Mouse (Mus musculus): ENCODE measurements around the gene Prss2.
"Not testable (repeated sequence)": the region's sequence is repeated elsewhere in the genome, so short reads cannot be mapped to it uniquely, and the experiment has no call there.

The Prss2 gene

DNA sequence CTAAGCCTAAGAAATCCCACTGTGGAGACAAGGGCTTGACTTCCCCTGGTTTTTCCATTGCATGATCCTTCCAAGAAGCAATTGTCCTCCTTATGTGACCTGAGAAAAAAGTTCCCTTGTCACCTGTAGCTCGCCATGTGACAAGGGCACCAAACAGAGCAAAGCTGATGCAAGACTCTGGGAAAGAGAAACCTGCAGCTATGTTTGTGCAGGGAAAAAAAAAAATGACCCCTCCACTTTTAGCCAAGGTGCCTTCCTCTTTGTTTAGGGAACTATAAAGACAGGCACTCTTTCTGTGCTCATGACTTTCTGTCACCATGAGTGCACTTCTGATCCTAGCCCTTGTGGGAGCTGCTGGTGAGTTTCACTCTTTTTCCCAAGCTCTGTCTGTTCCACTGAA lies at the start of gene Prss2:
Gene Prss2 (plus strand): TSS at position 301 of the 400 bp plus-strand sequence.
- no peak for DNase-seq

DNA sequence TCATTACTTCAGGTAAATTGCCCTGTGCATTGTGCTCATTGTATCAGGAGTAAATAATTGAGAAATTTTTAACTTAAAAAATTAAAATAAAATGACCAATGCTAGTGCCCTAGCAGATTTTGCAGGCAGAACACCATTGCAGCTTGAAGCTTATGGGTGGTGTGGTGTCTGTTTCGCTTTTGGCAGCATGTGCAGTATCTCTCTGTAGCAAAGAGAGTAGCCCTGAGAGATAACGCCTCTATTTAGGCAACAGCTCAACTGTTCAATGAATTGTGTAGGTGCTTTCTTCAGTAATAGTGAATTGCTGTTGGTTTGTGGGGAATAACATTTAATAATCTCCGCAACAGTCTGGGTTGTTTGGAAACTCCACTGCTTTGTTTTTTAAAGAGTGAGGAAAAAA lies 22.2 kb upstream of the Prss2 start:
- DNase-seq: no peak

DNA sequence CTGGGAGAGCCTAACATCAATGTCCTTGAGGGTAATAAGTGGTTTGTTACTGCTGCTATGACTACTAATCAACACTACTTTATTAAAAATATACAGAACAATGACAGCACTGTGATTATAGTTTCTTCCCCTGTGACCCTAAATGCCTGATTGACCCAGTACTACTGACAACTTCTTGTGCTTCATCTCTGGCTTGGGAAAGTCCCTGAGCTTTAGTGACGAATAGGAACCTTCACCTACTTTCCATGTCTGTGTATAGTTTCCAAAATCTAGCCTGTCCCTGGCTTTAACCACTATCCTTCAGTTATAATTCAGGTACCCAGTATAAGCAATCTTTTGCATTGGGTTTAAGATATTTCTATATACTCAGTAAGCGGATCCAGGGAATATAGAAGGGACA lies 16.7 kb upstream of the Prss2 start:
- no peak for DNase-seq

DNA sequence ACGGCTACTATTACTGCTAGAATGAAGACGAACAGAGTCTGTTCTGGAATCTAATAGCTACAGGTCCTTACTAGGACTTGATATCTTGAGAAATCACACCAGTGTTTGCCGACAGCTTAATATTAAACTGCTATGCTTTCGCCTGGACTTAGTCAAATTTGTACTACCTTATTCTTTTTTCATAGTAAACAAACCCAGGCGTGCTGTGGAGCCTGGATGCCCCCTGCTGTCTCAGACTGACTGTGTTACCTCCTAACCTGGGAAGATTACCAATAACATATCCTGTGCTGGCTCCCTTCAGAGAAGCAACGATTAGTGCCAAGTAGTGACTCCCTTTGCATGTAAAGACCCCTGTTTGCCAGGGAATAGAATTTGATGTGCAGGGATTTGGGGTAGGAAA lies 16.3 kb upstream of the Prss2 start:
- DNase-seq: no peak

DNA sequence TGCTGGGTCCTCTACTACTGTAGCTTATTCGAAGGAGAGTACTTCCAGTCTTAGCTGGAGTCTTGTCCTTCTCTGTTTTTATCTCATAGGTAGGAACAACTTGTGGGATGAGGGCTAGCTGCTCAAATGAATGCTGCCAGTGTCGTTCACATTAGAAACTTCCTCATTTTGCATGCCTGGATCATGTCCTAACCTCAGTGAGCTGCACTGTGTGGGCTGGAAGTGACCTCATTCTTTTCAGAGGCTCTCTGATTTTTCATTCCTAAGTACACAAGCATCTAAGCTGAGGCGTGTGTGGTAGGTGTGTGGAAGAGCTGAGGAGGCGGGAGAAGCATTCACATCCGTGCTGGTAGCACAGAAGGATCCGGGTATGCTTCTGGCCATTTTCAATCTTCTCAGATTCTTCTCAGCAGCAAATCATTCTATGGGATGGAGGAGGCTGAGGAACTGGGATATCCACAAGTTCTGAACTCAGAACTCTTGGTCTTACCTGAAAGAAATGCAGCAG lies 3.5 kb upstream of the Prss2 start:
- DNase-seq: no peak

DNA sequence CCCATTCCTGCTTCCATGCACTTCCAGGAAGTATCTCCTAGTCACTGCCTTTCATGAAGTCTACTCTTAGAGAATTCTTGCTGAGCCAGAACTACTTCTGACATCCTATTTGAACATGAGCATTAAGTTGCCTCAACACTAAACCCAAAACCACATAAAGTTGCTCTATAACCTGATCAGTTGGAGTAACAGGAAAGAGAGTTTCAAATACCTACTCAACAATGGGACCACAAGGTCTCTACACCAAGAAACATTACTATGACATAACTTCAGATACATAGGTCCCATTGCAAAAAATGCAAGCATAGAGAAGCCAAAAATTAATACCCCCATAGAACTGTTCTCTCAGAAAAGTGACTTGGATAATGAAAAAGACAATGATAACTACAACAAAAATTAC lies 4.9 kb downstream of the Prss2 start:
- no peak for DNase-seq

DNA sequence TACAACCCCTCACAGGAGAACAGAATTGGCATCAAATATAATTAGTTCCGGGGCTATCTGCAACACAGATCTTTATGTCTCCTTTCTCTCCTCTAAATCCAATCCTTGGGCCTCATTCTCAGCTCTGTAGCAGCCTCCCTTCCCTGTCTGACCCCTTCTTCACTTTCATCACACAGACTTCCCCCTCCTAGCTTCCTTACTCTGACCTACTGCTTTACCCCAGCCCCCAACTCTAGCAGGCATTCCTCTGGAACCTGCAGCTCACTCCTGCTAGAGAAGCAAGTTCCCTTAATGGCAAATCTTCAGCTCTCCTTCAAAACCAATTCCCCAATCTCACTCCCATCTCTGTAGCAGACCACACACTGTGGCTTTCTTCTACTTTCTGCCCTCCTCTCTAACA lies 5.8 kb downstream of the Prss2 start:
- DNase-seq: no peak

DNA sequence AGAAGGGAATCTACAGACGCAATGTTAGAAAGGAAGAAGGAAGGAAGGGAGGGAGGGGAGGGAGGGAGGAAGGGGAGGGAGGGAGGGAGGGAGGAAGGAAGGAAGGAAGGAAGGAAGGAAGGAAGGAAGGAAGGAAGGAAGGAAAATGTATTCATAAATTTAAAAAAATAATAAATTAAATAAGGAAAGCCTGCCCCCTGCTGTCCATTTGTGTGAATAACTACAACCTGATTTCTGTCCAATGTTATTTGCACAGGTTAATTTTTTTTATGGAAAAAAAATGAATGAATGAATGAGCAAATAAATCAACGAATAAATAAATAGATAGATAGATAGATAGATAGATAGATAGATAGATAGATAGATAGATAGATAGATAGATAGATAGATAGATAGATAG lies 8.4 kb downstream of the Prss2 start:
- DNase-seq: peak in 1 of 2 experiments; percentile 8

DNA sequence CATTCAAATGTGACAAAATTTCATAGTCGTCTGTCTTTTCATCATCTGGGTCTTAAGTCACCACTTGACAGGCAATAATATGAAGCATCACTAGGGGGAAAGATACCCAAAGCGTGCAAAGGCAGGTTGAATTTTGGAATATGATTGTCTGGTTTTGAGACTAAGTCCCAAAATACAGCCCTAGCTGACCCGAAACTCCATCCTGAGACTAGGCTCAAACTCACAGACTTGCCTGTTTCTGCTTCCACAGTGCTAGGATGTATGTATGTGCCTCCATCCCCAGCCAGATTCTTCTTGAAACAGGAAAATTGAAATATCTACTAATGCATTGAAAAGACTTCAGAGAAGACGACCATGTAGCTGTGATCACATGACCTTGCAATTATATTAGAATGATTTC lies 10.6 kb downstream of the Prss2 start:
- no peak for DNase-seq

DNA sequence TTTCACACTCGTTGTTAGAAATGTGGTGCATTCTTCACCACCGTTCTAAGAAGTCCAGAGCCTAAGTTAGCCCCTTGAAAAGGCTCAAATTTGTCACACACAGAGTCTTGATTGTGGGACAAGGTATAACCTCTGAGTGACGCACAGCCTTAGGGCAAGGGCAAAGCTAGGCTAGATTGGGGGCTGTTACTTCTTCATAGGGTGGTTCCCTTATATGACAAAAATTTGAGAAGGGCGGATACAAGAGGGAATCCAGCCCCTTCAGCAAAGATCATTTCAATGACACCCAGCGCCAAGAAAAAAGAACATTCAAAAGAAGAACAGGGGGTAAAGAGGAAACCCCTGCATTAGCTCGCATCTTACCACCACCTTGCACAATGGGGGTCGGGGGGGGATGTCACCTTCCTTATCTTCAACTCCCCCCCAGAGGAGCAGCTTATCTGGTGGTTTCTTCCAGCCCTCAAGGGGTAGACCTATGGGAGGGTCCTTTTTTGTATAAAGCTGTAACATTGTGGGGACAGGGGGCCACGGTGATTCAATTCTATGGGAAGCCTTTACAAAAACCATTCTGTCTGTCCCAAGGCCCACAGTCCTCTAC lies 11.2 kb downstream of the Prss2 start:
- DNase-seq: no peak

DNA sequence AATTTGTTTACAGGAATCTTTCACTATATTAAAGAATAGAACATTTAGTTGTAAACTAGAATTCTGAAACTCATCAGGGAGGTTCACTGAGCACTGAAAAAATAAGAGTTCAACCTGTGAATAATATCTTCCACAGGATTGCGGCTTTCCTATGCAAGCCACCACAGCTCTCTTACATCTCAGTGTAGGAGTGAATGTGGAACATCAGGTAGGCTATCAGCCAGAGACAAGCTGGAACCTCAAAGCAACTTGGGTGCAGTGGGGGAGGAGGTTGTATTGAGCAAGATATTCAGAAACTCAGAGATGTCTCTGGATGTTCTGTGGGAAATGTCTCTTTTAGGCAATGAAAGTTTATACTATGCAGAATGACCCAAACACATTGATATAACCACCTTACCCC lies 15.8 kb downstream of the Prss2 start:
- no peak for DNase-seq

DNA sequence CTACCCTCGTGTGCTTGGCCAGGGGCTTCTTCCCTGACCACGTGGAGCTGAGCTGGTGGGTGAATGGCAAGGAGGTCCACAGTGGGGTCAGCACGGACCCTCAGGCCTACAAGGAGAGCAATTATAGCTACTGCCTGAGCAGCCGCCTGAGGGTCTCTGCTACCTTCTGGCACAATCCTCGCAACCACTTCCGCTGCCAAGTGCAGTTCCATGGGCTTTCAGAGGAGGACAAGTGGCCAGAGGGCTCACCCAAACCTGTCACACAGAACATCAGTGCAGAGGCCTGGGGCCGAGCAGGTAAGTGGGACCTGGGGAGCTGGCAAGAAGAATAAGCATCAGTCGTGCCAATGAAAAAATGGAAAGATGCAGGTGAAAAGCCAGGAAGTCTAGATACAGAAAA lies 16.7 kb downstream of the Prss2 start:
- DNase-seq: not testable (repeated sequence)

DNA sequence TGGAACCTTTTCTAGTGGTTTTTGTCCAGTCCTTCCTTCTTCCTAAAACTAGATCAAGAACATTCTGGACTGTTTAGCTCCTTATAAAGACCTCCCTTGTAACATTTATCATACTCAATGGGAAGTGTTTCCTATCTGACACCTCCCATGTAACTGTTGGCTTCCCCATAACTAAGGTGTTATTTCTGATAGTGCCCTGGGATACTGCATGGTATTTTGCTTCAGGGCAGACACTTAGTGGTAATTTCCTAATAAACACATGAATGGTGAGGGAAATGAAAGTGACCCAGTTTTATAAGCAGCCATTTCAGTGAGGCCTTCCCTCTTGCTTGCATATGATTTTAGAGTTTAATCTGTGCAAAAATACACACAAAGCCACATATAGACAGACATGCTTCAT lies 19.2 kb downstream of the Prss2 start:
- DNase-seq: no peak

DNA sequence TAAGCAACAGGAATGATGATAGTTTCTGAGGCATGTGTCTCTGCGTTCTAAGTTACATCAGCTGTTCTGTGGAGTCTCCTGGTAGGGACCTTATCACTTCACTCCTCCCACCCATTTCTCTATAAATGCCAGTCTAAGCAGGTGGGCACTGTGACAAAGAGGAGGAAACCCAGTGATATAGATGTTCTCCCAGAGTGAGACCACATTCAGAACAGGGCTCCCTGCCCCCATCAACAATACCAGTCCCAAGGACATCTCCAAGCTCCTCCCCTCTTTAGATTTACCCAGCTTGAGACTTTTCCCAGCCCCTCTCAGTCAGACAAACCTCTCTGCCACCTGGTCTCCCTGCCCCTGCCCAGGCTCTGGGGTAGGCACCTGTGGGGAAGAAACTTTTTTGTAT lies 20.2 kb downstream of the Prss2 start:
- no peak for DNase-seq

DNA sequence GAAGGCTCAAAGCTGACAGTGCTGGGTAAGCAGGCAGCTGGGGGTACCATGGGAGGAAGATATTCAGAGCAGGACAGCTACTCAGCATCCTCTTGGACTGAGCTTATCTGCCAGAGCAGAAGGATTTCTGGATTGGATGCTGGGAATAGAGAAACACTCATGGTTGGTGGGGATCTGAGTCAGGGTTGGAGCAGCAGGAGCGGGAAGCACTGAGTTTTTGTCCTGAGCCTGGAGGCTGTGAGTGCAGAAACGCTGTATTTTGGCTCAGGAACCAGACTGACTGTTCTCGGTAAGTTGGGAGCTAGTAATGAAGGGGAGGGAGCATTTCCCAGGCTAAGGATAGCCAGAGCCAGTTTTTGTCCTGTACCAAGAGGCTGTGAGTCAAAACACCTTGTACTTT lies 21.4 kb downstream of the Prss2 start:
- no peak for DNase-seq

DNA sequence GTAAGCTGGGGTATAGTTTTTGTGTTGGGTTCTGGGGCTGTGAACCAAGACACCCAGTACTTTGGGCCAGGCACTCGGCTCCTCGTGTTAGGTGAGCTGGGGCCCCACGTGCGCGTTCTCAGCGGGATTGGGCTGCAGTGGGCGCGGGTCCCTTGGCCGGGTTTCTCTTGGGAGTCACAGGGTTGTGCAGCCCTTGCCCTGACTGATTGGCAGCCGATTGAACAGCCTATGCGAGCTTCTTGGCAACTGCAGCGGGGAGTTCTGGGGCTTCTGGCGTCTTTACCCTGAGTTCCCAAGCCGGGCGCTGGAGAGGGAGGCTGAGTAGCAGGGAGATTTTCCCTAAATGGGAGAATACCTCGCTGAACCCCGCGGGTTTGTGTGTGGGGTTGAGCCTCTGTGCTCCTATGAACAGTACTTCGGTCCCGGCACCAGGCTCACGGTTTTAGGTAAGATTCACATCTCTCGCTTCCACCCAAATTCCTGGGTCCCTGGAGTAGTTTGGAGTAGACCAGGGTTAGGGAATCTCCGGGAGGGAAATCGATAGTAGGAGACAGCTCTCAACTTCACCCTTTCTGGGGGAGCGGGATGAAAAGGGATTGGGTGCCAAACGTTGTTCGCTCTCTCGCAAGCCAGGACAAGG lies 21.9 kb downstream of the Prss2 start:
- peak in 1 of 2 experiments; percentile 11 for DNase-seq

DNA sequence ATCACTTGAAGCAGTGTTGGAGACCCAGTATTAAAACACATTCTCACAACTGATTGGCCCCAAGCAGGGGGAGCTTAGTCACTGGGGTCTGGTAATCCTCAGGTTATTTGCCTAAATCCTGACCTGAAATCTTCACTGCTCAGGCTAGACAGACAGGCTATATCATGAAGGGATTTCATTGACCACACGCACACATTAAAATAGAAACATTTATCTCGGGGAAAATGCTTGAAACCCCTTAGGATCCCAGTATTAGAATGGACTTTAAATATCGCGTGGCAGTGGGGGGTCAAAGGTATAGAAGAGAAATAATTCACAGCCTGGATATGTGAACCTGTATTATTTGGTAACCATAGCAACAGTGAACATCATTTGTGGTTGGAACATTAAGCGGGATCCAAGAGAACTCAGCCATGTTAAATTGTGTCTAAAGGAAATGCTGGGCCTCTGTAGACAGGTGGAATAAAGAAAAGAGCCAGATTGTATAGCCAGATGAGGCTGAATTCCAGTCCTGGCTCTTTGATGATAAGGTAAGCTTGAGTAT lies 22.9 kb downstream of the Prss2 start:
- DNase-seq: no peak

DNA sequence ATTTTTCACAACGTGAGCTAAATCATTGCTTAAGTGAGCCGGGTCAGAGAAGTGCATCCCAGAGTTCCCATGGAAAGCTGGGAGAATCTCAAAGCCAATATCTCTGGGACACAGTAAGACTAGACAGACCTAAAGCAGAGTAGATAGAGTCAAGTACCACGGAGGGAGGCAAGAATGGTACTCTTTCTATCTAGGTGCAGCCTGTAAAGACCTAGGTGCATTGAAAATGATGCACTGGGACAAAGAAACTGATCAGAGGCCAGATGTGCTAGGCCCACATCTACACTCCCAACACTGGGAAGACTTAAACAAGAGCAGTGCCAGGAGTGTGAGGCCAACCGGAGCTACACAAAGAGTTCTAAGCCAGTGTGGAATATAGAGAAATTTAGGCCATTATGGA lies 23.7 kb downstream of the Prss2 start:
- no peak for DNase-seq

DNA sequence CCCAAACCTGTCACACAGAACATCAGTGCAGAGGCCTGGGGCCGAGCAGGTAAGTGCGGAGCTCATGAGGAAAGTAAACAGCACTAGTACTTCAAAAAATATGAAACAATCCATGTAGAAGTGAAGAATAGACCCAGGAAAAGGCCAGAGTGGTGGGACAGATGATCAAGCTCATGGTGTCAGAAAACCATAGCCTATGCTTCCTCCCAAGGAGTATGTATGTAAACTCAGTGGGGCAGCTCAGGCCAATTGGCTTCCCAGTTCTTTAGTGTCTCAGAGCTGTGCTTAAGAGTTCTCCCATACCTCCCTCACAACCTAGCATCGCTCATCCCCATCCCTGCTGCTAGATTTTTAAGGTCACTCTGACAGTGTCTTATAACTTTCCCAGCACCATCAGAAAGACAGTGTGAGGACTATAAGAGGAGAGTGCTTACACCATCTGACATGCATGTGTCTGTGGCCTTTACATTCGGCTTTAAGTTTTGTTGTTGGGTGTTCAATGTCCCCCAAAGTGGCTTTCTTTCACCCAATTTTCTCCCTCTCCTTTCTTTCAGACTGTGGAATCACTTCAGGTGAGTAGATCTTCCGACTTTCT lies 25.6 kb downstream of the Prss2 start:
- no peak for DNase-seq

DNA sequence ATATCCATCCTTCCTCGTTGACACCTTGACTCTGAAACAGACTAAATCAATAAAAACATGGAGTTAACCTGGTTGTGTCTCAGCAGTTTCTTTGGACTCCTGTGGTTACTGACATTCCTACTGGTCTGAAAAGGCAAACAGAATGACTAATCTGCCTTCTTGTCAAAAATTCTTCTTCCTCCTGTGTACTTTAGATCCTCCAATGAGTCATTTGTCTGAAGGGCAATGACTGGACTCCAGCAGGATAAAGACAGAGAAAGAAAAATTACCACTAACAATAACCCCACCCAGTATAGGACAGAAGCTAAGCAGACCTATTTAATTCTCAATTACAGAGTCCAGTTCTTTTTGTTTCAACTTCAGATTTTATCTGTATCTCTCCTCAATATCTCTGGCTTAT lies 26.7 kb downstream of the Prss2 start:
- DNase-seq: no peak

DNA sequence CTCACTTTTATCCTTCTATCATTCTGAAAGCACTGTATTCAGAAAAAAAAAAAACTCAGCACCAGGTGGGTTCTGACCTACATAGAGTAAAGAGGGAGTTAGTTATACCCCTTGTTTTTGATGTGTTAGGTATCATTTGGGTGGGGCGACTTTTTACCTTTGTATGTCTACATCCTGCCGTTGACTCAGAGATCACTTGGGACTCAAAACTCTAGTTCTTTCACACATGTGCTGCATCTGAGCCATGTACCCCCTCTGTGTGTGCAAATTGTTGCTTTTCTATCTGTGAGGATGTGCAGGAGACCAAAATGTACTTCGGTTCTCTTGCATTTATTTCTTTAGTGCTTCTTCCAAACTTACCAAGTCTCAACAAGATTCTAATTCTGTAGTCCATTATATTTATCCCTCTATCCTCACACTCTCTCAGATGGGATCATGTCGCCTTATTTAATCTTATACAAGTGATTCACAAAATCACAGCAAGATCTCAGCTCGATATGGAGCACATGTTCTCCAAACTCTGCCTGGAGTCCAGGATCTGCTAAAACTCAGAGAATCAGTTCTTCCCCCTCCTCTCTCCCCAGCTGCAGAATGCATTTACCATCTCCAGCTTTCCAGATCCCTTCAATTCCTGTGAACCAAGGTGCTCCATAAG lies 31.9 kb downstream of the Prss2 start:
- DNase-seq: no peak

DNA sequence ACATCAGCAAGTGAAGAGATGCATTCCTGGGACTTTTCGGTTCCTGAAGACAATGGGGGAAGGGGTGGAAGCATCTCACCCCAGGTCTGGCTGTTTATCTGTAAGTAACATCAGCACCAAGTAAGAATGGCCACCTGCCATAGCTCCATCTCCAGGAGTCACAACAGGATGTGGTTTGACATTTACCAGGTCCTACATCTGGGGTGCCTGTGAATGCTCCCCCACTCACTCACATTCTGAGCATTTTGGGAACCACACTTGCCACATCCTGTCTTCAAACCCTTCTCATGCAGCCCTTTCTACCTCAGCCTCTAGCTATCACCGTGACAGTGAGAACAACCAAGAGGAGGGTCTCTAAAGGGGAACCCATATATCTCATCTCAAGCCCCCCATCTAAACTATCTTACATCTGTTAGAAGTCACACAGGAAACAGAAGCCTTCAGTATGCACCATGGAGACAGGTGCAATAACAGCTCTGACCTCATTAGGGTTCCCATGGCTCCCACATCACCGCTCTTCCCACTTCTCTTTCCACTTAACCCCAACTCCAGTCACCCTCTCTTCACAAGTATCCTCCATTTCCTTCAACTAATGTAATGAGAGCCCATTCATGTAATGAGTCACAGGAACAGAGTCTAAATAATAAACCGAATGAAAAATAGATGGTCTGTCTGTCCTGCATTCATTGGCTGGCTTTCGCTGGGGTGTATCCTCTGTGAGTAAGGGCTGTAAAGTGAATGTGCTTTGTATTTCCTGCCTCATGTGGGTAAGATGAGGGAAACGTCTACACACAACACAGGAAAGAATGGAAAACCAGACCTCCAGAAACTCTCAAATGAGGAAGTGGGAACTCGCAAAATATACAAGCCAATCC lies 32.9 kb downstream of the Prss2 start:
- no peak for DNase-seq

DNA sequence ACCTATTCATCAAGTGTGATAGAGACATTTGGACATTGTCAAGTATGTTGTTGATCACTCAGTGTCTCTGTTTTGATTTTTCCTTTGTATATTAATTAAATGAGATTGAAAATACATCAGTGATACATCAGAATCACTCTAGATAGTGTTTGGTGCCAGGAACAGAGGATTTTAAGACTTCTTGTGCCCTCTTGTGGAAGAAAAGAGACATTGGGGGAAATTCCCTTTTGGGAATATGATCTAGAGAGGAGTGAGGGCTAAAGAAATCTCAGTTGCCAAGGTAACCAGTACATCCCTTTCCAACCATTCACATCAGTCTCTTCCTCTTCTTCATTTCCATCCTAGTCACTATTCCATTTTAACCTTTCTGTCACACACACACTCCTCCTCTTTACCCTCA lies 34.8 kb downstream of the Prss2 start:
- no peak for DNase-seq

Measured in cerebellum, postnatal 25 days (tissue).